Mouse (Mus musculus) forebrain, embryonic 12.5 days (tissue): ENCODE data around the gene Cd5. TPM values are rescaled to one million over a fixed set of nuclear protein-coding genes. Genes with fewer than 3 reads are reported as not detected.
A peak's percentile ranks its signal among the peaks of the same experiment; 100 is the strongest.

Experiments used
- ATAC-seq: fragments of 200-750 bp; cut with Nextera tagmentation; 2 replicates; pipeline ENCODE4 v1.8.0; 2017; ENCODE audit warnings: moderate TSS enrichment; ENCODE audit not compliant: low FRiP score
- H3K27ac ChIP-seq: fragments of 300-500 bp; sonication (generic); 2 replicates; pipeline ENCODE4 v1.5.1; 2016; ENCODE audit warnings: mild to moderate bottlenecking
- H3K27me3 ChIP-seq: fragments of 300-500 bp; sonication (generic); 2 replicates; pipeline ENCODE4 v1.6.1; 2016; ENCODE audit warnings: mild to moderate bottlenecking
- H3K36me3 ChIP-seq: fragments of 300-500 bp; sonication (generic); replicated peaks from 2 replicates; pipeline ENCODE4 v1.6.1; 2016; ENCODE audit warnings: mild to moderate bottlenecking
- H3K4me1 ChIP-seq: fragments of 300-500 bp; sonication (generic); 2 replicates; pipeline ENCODE4 v1.6.1; 2016
- H3K4me2 ChIP-seq: fragments of 300-500 bp; sonication (generic); 2 replicates; pipeline ENCODE4 v1.6.1; 2016; ENCODE audit warnings: mild to moderate bottlenecking, moderate library complexity
- H3K4me3 ChIP-seq: fragments of 300-500 bp; sonication (generic); replicated peaks from 2 replicates; pipeline ENCODE4 v1.5.1; 2016; ENCODE audit warnings: mild to moderate bottlenecking
- H3K9ac ChIP-seq: fragments of 300-500 bp; sonication (generic); 2 replicates; pipeline ENCODE4 v1.6.1; 2016; ENCODE audit warnings: mild to moderate bottlenecking
- H3K9me3 ChIP-seq: fragments of 300-500 bp; sonication (generic); 2 replicates; pipeline ENCODE4 v1.6.1; 2016
- WGBS: fragments of 180-500 bp; shearing (Covaris S2); methylation state at CpG from one replicate; pipeline ENCODE4 v1.1.7; 2016; 5-methylcytosine and 5-hydroxymethylcytosine counted together
- polyA plus RNA-seq: library from polyadenylated mRNA; unstranded; fragments of >200 nt; fragmentation: Nextera tagmentation; extraction: Ambion mirVana; gene quantifications from 2 replicates; pipeline ENCODE4 v1.2.1, GENCODE M21; 2016

Cd5 gene
- not detected in 2 replicates for polyA plus RNA-seq

DNA sequence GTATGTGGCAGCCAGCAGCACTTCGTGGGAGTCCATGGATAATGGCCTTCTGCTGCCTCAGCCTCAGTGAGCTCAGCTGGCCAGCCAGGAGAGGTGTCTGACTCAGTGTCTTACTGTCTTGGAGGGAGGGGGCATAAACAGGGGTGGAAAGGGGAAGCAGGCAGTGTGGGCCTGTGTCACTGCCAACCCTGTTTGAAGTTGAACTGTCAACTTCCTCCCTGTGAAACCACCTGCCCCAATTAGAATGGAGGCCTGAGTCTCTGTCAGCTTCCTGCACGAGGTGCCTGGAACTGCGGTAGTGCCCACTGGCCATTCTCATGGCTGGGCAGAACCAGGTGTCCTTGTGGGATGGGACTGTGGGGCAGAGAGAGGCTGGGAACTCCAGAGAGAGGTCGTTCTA, at the start of gene Cd5:
Gene Cd5 (minus strand): TSS at position 192 of the 400 bp plus-strand sequence.
- Histone ChIP-seq H3K9ac (no peak within 1 kb of the TSS), H3K27me3 (no peaks in the 10 kb centered on the region), H3K4me1 (no peaks in the 10 kb centered on the region), H3K36me3 (no peaks in the 10 kb centered on the region), H3K27ac (no peak within 1 kb of the TSS), H3K4me2 (no peak within 1 kb of the TSS), H3K4me3 (no peak within 1 kb of the TSS), H3K9me3 (no peaks in the 10 kb centered on the region)
- WGBS: 79% methylated on average over 4 of the region's 4 CpGs
- no peak for ATAC-seq

DNA sequence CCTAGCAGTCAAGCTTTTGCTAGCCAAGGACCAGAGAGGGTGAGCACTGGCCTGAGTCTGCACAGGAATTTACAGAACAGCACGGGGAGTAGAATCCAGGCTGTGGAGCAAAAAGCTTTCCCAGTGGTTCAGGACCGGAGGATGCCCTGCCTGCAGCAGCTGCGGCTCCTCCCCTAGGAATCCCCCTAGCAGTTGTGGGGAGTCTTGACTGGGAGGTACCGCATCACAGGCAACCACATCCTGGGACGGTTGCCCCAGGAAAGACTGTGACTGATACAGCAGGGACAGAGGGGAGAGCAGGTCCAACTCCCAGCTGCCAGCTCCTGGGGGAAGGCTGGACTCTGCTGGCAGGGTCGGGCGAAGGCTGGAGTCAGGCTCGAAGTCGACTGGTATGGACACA, 49.4 kb upstream of the Cd5 start:
- Histone ChIP-seq H3K36me3 (no peaks in the 10 kb centered on the region), H3K9me3 (no peaks in the 10 kb centered on the region), H3K9ac (no peak overlapping the region), H3K4me2 (no peak overlapping the region), H3K27me3 (no peaks in the 10 kb centered on the region), H3K4me1 (peaks cover 4% of the 10 kb centered on the region; the same call in 1 of the 2 replicates), H3K4me3 (no peak overlapping the region), H3K27ac (no peak overlapping the region)
- ATAC-seq: no peak
- 79% methylated on average over 9 of the region's 9 CpGs for WGBS

DNA sequence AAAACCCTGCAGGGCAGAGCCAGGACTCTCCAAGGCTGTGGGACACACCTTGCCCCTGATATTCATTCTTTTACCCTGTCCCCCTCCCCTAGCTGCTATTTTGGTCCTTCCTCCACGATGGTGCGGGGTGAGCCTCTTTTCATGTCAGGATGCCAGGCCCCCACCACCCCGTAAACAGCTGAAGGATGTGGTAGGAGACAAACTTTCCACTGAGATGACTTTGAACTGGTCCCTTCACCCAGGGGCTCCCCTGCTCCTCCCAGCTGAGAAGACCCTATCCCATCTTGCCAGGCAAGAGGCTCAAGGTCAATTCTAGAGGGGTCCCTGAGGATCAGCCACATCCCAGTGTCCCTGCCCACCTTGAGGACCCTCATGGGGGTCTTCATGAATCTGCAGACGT, 48.6 kb upstream of the Cd5 start:
- Histone ChIP-seq H3K27ac (no peak overlapping the region), H3K27me3 (no peaks in the 10 kb centered on the region), H3K4me2 (no peak overlapping the region), H3K4me1 (peaks cover 4% of the 10 kb centered on the region; the same call in 1 of the 2 replicates), H3K4me3 (no peak overlapping the region), H3K9me3 (no peaks in the 10 kb centered on the region), H3K36me3 (no peaks in the 10 kb centered on the region), H3K9ac (no peak overlapping the region)
- ATAC-seq: no peak
- 78% methylated on average over 4 of the region's 4 CpGs for WGBS

- Histone ChIP-seq H3K27me3 (no peaks in the 10 kb centered on the region), H3K4me3 (no peak overlapping the region), H3K9ac (no peak overlapping the region), H3K4me2 (no peak overlapping the region), H3K4me1 (peaks cover 4% of the 10 kb centered on the region; the same call in 1 of the 2 replicates), H3K27ac (no peak overlapping the region), H3K36me3 (no peaks in the 10 kb centered on the region), H3K9me3 (no peaks in the 10 kb centered on the region)
- ATAC-seq: no peak
- 90% methylated on average over 6 of the region's 6 CpGs for whole genome bisulfite sequencing
These were observed 48.0 kb upstream of the Cd5 start for GRCm38 (mm10) chr19:10786753-10787152.

GRCm38 (mm10) chr19:10784796-10785459, 46.1 kb upstream of the Cd5 start:
- no peak overlapping the region for H3K27ac ChIP-seq
- no peaks in the 10 kb centered on the region for H3K9me3 ChIP-seq
- no peaks in the 10 kb centered on the region for H3K27me3 ChIP-seq
- no peak overlapping the region for H3K4me3 ChIP-seq
- 81% methylated on average over 10 of the region's 10 CpGs for WGBS
- ATAC-seq: no peak
- no peaks in the 10 kb centered on the region for H3K36me3 ChIP-seq
- no peak overlapping the region for H3K4me2 ChIP-seq
- no peak overlapping the region for H3K9ac ChIP-seq
- H3K4me1 ChIP-seq: peaks cover 4% of the 10 kb centered on the region; the same call in 1 of the 2 replicates

- WGBS: 20% methylated on average over 3 of the region's 3 CpGs
- 0 out of 2 replicates have a peak, but pooled peaks have one; percentile 55 for ATAC-seq
- H3K9me3 ChIP-seq: no peaks in the 10 kb centered on the region
These were observed 45.3 kb upstream of the Cd5 start for GRCm38 (mm10) chr19:10784061-10784460.

DNA sequence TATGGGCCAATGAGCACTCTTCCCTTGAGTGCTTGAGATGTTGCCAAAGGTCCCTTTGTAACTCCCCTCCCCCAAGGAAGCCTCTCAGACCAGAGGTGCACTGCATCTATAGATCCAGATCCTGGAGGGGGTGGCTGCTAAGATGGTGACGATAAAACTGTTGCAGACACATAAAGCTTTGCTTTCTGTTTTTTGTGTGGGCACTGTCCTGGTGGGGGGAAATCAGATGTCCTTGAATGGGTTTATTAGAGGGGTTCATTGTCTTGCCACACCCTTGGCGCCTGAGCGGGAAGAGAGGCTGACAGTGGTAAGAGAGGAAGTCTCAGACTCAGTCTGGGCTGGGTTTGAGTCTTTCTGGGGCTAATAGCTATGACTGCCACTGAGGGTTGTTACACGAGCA, 44.4 kb upstream of the Cd5 start:
- no peaks in the 10 kb centered on the region for H3K36me3 ChIP-seq
- H3K27me3 ChIP-seq: no peaks in the 10 kb centered on the region
- H3K27ac ChIP-seq: no peak overlapping the region
- no peak overlapping the region for H3K4me3 ChIP-seq
- no peak overlapping the region for H3K4me2 ChIP-seq
- ATAC-seq: no peak
- 79% methylated on average over 4 of the region's 4 CpGs for WGBS
- no peaks in the 10 kb centered on the region for H3K4me1 ChIP-seq
- no peaks in the 10 kb centered on the region for H3K9me3 ChIP-seq
- no peak overlapping the region for H3K9ac ChIP-seq

More at GRCm38 (mm10) chr19:10784061-10784460, 45.3 kb upstream of the Cd5 start:
- H3K4me2 ChIP-seq: no peak overlapping the region
- H3K4me3 ChIP-seq: no peak overlapping the region
- H3K4me1 ChIP-seq: no peaks in the 10 kb centered on the region
- H3K27me3 ChIP-seq: no peaks in the 10 kb centered on the region
- no peak overlapping the region for H3K27ac ChIP-seq
- H3K9ac ChIP-seq: no peak overlapping the region
- H3K36me3 ChIP-seq: no peaks in the 10 kb centered on the region

- WGBS: 77% methylated on average over 4 of the region's 4 CpGs
- H3K36me3 ChIP-seq: no peaks in the 10 kb centered on the region
- no peak for ATAC-seq
- H3K9me3 ChIP-seq: no peaks in the 10 kb centered on the region
- no peak overlapping the region for H3K9ac ChIP-seq
- no peak overlapping the region for H3K4me3 ChIP-seq
- H3K4me1 ChIP-seq: no peaks in the 10 kb centered on the region
- no peak overlapping the region for H3K27ac ChIP-seq
- no peaks in the 10 kb centered on the region for H3K27me3 ChIP-seq
- no peak overlapping the region for H3K4me2 ChIP-seq
These were observed 42.8 kb upstream of the Cd5 start for GRCm38 (mm10) chr19:10781641-10782040.

DNA sequence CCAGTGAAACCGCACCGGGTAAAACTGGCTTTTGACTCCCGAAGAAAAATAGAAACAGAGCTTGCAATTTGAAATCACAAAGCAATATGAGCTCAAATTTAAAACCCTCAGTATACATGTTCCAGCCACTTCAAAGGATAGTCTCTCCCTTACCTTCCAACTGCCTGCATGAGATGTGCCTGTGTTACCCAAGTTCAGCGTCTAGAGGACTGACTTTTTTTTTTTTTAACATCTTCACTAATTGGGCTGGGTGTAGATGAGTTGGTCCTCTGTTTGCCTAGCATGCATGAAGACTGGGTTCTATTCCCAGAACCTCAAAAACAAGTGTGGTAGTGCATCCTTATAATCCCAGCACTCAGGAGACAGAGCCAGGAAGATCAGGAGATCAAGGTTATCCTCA, 38.1 kb upstream of the Cd5 start:
- Histone ChIP-seq H3K36me3 (no peaks in the 10 kb centered on the region), H3K9ac (no peak overlapping the region), H3K27me3 (no peaks in the 10 kb centered on the region), H3K4me1 (no peaks in the 10 kb centered on the region), H3K4me3 (no peak overlapping the region), H3K4me2 (no peak overlapping the region), H3K27ac (no peak overlapping the region), H3K9me3 (no peaks in the 10 kb centered on the region)
- no peak for ATAC-seq
- 89% methylated on average over 4 of the region's 4 CpGs for WGBS

GRCm38 (mm10) chr19:10774141-10774540, 35.3 kb upstream of the Cd5 start:
- Histone ChIP-seq H3K9me3 (no peaks in the 10 kb centered on the region), H3K9ac (no peak overlapping the region), H3K27me3 (no peaks in the 10 kb centered on the region), H3K27ac (no peak overlapping the region), H3K4me2 (no peak overlapping the region), H3K4me1 (no peaks in the 10 kb centered on the region), H3K4me3 (no peak overlapping the region), H3K36me3 (no peaks in the 10 kb centered on the region)
- ATAC-seq: no peak
- 92% methylated on average over 6 of the region's 6 CpGs for WGBS

DNA sequence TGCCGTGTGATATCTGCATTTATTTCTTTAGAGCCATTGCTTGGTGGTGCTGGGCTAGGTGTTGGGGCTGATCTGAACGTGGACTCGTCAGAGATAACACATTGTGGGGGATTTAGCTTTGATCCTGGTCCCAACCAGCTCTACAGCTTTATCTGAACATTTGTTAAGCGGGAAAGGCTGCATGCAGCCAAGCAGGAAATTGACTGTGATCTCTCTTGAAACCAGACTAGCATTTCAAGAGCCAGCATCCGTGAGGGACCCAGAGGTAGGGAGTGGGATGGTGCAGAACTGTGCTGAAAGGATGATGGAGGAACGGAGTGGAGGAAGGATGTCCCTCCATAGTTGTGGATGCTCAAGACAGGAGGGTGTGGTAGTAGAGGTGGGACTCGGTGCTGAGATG, 34.6 kb upstream of the Cd5 start:
- H3K27me3 ChIP-seq: no peaks in the 10 kb centered on the region
- WGBS: 88% methylated on average over 7 of the region's 7 CpGs
- no peak overlapping the region for H3K4me3 ChIP-seq
- no peak overlapping the region for H3K9ac ChIP-seq
- H3K27ac ChIP-seq: no peak overlapping the region
- no peaks in the 10 kb centered on the region for H3K36me3 ChIP-seq
- no peaks in the 10 kb centered on the region for H3K4me1 ChIP-seq
- no peak overlapping the region for H3K4me2 ChIP-seq
- no peaks in the 10 kb centered on the region for H3K9me3 ChIP-seq
- no peak for ATAC-seq

DNA sequence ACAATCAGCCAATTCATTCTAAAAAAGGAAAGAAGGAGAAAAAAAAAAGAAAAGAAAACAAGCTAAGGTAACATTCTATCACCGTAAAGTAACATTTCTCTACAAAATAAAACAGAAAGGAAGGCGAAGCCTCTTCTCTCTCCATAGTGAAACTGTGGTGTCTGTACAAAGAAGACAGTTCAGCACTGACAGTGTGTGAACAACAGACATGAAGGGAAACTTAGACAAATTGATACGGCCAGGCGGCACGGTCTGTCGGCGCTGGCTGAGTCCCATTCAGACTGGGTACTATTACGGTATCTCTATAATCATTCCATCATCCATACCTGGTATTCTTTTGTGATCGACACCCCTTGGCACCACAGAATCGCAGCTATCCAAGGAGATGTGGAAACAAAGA, 34.1 kb upstream of the Cd5 start:
- H3K9me3 ChIP-seq: no peaks in the 10 kb centered on the region
- WGBS: 92% methylated on average over 10 of the region's 10 CpGs
- H3K27ac ChIP-seq: no peak overlapping the region
- H3K4me2 ChIP-seq: no peak overlapping the region
- H3K27me3 ChIP-seq: no peaks in the 10 kb centered on the region
- no peak overlapping the region for H3K4me3 ChIP-seq
- no peak overlapping the region for H3K9ac ChIP-seq
- no peak for ATAC-seq
- no peaks in the 10 kb centered on the region for H3K36me3 ChIP-seq
- H3K4me1 ChIP-seq: no peaks in the 10 kb centered on the region

DNA sequence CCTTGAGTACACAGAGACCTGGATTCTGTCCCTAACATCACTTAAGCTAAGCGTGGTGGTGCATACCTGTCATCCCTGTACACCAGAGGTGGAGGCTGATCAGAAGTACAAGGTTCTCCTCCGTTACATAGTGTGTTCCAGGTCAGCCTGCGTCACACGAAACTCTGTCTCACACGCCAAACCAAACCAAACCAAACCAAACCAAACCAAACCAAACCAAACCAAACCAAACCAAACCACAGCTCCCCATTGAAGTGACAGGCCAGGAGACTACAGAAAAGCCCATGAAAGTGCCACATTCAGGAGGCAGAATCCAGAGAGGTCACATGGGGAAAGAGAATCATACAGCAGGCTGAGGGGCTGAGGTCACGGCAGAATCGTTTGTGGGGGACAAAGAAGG, 33.2 kb upstream of the Cd5 start:
- H3K4me2 ChIP-seq: no peak overlapping the region
- no peak overlapping the region for H3K9ac ChIP-seq
- H3K4me3 ChIP-seq: no peak overlapping the region
- WGBS: 74% methylated on average over 7 of the region's 7 CpGs
- no peaks in the 10 kb centered on the region for H3K36me3 ChIP-seq
- H3K4me1 ChIP-seq: no peaks in the 10 kb centered on the region
- no peaks in the 10 kb centered on the region for H3K27me3 ChIP-seq
- no peaks in the 10 kb centered on the region for H3K9me3 ChIP-seq
- ATAC-seq: no peak
- no peak overlapping the region for H3K27ac ChIP-seq
